Mouse (Mus musculus): ENCODE data around the gene Fam207a. TPM values are rescaled to one million over a fixed set of nuclear protein-coding genes. Genes with fewer than 3 reads are reported as not detected.

The Fam207a gene
- total and polyA plus RNA-seq, 2 experiments from 2014 or later = 32.7 to 47.1 TPM

- Histone ChIP-seq H3K27me3 (ENCODE audit: insufficient read depth, low read length) (no peaks in the 10 kb centered on the region), H3K9ac (replicated peaks; ENCODE audit: low read length, poor library complexity, severe bottlenecking) (no peak overlapping the region), H3K27ac (ENCODE audit: low read depth, low read length) (no peak overlapping the region), H3K36me3 (ENCODE audit: insufficient read depth, low read length) (no peaks in the 10 kb centered on the region), H3K4me3 (ENCODE audit: low read depth, low read length) (no peak overlapping the region), H3K4me1 (ENCODE audit: insufficient read depth, low read length) (no peaks in the 10 kb centered on the region), H3K4me2 (ENCODE audit: low read depth, low read length, poor library complexity, severe bottlenecking) (no peak overlapping the region), H3K9me3 (ENCODE audit: low read length) (no peaks in the 10 kb centered on the region; the same call in 1 of the 2 replicates)
- TF ChIP-seq CTCF (IDR thresholded peaks at IDR 0.05) = no peak
- 80% methylated on average over 4 of the region's 4 CpGs for WGBS
- ATAC-seq (ENCODE audit: low FRiP score) = no peak
- DNase-seq (ENCODE audit: low spot score) = no peak
Observed at GRCm38 (mm10) chr10:77442250-77442649, 73.3 kb downstream of the Fam207a start.

GRCm38 (mm10) chr10:77441812-77442211 is 73.8 kb downstream of the Fam207a start:
- no peaks in the 10 kb centered on the region for H3K36me3 ChIP-seq (ENCODE audit: insufficient read depth, low read length)
- WGBS = 87% methylated on average over 3 of the region's 3 CpGs
- TF ChIP-seq CTCF (IDR thresholded peaks at IDR 0.05) = no peak

GRCm38 (mm10) chr10:77440841-77441755 is 74.5 kb downstream of the Fam207a start:
- Histone ChIP-seq H3K4me2 (ENCODE audit: low read depth, low read length, poor library complexity, severe bottlenecking) (no peak overlapping the region), H3K27ac (ENCODE audit: low read depth, low read length) (no peak overlapping the region), H3K27me3 (ENCODE audit: insufficient read depth, low read length) (no peaks in the 10 kb centered on the region), H3K36me3 (ENCODE audit: insufficient read depth, low read length) (no peaks in the 10 kb centered on the region), H3K4me3 (ENCODE audit: low read depth, low read length) (no peak overlapping the region), H3K4me1 (ENCODE audit: insufficient read depth, low read length) (no peaks in the 10 kb centered on the region), H3K9me3 (ENCODE audit: low read length) (no peaks in the 10 kb centered on the region; the same call in 1 of the 2 replicates), H3K9ac (replicated peaks; ENCODE audit: low read length, poor library complexity, severe bottlenecking) (no peak overlapping the region)
- WGBS = 66% methylated on average over 19 of the region's 19 CpGs
- no peak for TF ChIP-seq CTCF (IDR thresholded peaks at IDR 0.05)
- no peak for DNase-seq (ENCODE audit: low spot score)
- no peak for ATAC-seq (ENCODE audit: low FRiP score)

More at GRCm38 (mm10) chr10:77441812-77442211, 73.8 kb downstream of the Fam207a start:
- Histone ChIP-seq H3K27ac (ENCODE audit: low read depth, low read length) (no peak overlapping the region), H3K4me1 (ENCODE audit: insufficient read depth, low read length) (no peaks in the 10 kb centered on the region), H3K27me3 (ENCODE audit: insufficient read depth, low read length) (no peaks in the 10 kb centered on the region), H3K9ac (replicated peaks; ENCODE audit: low read length, poor library complexity, severe bottlenecking) (no peak overlapping the region), H3K4me2 (ENCODE audit: low read depth, low read length, poor library complexity, severe bottlenecking) (no peak overlapping the region), H3K4me3 (ENCODE audit: low read depth, low read length) (no peak overlapping the region), H3K9me3 (ENCODE audit: low read length) (no peaks in the 10 kb centered on the region; the same call in 1 of the 2 replicates)
- DNase-seq (ENCODE audit: low spot score) (no peak), ATAC-seq (ENCODE audit: low FRiP score) (no peak)

DNA sequence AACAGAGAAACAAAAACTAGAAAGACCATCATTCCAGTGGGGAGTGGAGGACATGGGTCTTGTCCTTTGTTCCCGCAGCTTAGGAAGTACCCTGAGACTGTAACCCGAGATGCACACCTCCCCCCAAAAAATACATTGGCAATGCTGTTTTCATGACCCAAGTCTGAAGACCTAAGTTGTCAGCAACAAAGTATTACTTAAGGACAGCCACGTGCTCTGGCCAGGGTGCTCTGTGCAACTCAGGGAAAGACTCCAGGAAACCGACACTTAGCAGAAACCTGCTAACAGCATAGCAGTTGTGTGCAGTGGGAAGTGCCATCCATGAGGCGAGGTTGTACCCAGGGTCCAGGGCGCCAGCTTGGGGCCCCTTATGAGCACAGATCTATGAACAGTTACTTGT is 75.3 kb downstream of the Fam207a start:
- no peaks in the 10 kb centered on the region for H3K36me3 ChIP-seq (ENCODE audit: insufficient read depth, low read length)
- DNase-seq (ENCODE audit: low spot score) (no peak), ATAC-seq (ENCODE audit: low FRiP score) (no peak)
- WGBS = 64% methylated on average over 6 of the region's 6 CpGs
- no peaks in the 10 kb centered on the region; the same call in 1 of the 2 replicates for H3K9me3 ChIP-seq (ENCODE audit: low read length)
- no peak overlapping the region for H3K9ac ChIP-seq (replicated peaks; ENCODE audit: low read length, poor library complexity, severe bottlenecking)
- no peaks in the 10 kb centered on the region for H3K27me3 ChIP-seq (ENCODE audit: insufficient read depth, low read length)
- no peak overlapping the region for H3K4me3 ChIP-seq (ENCODE audit: low read depth, low read length)
- H3K27ac ChIP-seq (ENCODE audit: low read depth, low read length) = no peak overlapping the region
- H3K4me1 ChIP-seq (ENCODE audit: insufficient read depth, low read length) = no peaks in the 10 kb centered on the region
- no peak overlapping the region for H3K4me2 ChIP-seq (ENCODE audit: low read depth, low read length, poor library complexity, severe bottlenecking)
- TF ChIP-seq CTCF (IDR thresholded peaks at IDR 0.05) = no peak

- no peaks in the 10 kb centered on the region for H3K4me1 ChIP-seq (ENCODE audit: insufficient read depth, low read length)
- ATAC-seq (ENCODE audit: low FRiP score) (no peak), DNase-seq (ENCODE audit: low spot score) (no peak)
- H3K9me3 ChIP-seq (ENCODE audit: low read length) = no peaks in the 10 kb centered on the region
- no peak overlapping the region for H3K27ac ChIP-seq (ENCODE audit: low read depth, low read length)
- TF ChIP-seq CTCF (IDR thresholded peaks at IDR 0.05) = no peak
- H3K36me3 ChIP-seq (ENCODE audit: insufficient read depth, low read length) = no peaks in the 10 kb centered on the region
- H3K27me3 ChIP-seq (ENCODE audit: insufficient read depth, low read length) = no peaks in the 10 kb centered on the region
- whole genome bisulfite sequencing = 90% methylated on average over 3 of the region's 3 CpGs
- H3K4me2 ChIP-seq (ENCODE audit: low read depth, low read length, poor library complexity, severe bottlenecking) = no peak overlapping the region
- no peak overlapping the region for H3K4me3 ChIP-seq (ENCODE audit: low read depth, low read length)
- no peak overlapping the region for H3K9ac ChIP-seq (replicated peaks; ENCODE audit: low read length, poor library complexity, severe bottlenecking)
Observed at GRCm38 (mm10) chr10:77439026-77439425, 76.6 kb downstream of the Fam207a start.

GRCm38 (mm10) chr10:77438021-77438420 is 77.6 kb downstream of the Fam207a start:
- 76% methylated on average over 1 of the region's 1 CpGs for WGBS
- H3K9me3 ChIP-seq (ENCODE audit: low read length) = no peaks in the 10 kb centered on the region
- H3K4me1 ChIP-seq (ENCODE audit: insufficient read depth, low read length) = no peaks in the 10 kb centered on the region
- no peak overlapping the region for H3K4me2 ChIP-seq (ENCODE audit: low read depth, low read length, poor library complexity, severe bottlenecking)
- no peak overlapping the region for H3K4me3 ChIP-seq (ENCODE audit: low read depth, low read length)
- ATAC-seq (ENCODE audit: low FRiP score) (no peak), DNase-seq (ENCODE audit: low spot score) (no peak)
- no peak overlapping the region for H3K27ac ChIP-seq (ENCODE audit: low read depth, low read length)
- H3K36me3 ChIP-seq (ENCODE audit: insufficient read depth, low read length) = no peaks in the 10 kb centered on the region
- H3K27me3 ChIP-seq (ENCODE audit: insufficient read depth, low read length) = no peaks in the 10 kb centered on the region
- H3K9ac ChIP-seq (replicated peaks; ENCODE audit: low read length, poor library complexity, severe bottlenecking) = no peak overlapping the region
- TF ChIP-seq CTCF (IDR thresholded peaks at IDR 0.05) = no peak

Other genes with a start within 250 kb of the Fam207a start
- 50.4 and 53.8 TPM in 2 replicates for gene Adarb1, start 97.5 kb downstream of the Fam207a start, total RNA-seq (2014; rRNA removed)
- 15.3 and 16.1 TPM in 2 replicates for gene Adarb1, start 97.5 kb downstream of the Fam207a start, polyA plus RNA-seq (2015; fragmentation: Nextera tagmentation; extraction: Ambion mirVana)
- 0.55 and 1.7 TPM in 2 replicates for gene Itgb2, start 14.5 kb upstream of the Fam207a start, total RNA-seq (2014; rRNA removed)
- gene Itgb2, start 14.5 kb upstream of the Fam207a start, polyA plus RNA-seq (2015; fragmentation: Nextera tagmentation; extraction: Ambion mirVana) = 0.69 and 1.2 TPM in 2 replicates
- gene Pttg1ip, start 65.9 kb upstream of the Fam207a start, total RNA-seq (2014; rRNA removed) = 87.2 and 116 TPM in 2 replicates
- 74.7 and 79.0 TPM in 2 replicates for gene Pttg1ip, start 65.9 kb upstream of the Fam207a start, polyA plus RNA-seq (2015; fragmentation: Nextera tagmentation; extraction: Ambion mirVana)
- gene Sumo3, start 90.3 kb upstream of the Fam207a start, total RNA-seq (2014; rRNA removed) = 167 and 306 TPM in 2 replicates
- 385 and 389 TPM in 2 replicates for gene Sumo3, start 90.3 kb upstream of the Fam207a start, polyA plus RNA-seq (2015; fragmentation: Nextera tagmentation; extraction: Ambion mirVana)
- not detected in 2 replicates for gene Gm49325, start 90.4 kb upstream of the Fam207a start, total RNA-seq (2014; rRNA removed)
- 6.9 and 10.5 TPM in 2 replicates for gene Gm49325, start 90.4 kb upstream of the Fam207a start, polyA plus RNA-seq (2015; fragmentation: Nextera tagmentation; extraction: Ambion mirVana)
- 39.3 and 41.8 TPM in 2 replicates for gene Ube2g2, start 106.5 kb upstream of the Fam207a start, total RNA-seq (2014; rRNA removed)
- 67.2 and 70.6 TPM in 2 replicates for gene Ube2g2, start 106.5 kb upstream of the Fam207a start, polyA plus RNA-seq (2015; fragmentation: Nextera tagmentation; extraction: Ambion mirVana)
- 0.66 and 1.5 TPM in 2 replicates for gene Tspear, start 170.8 kb upstream of the Fam207a start, total RNA-seq (2014; rRNA removed)
- 0.63 and 1.3 TPM in 2 replicates for gene Tspear, start 170.8 kb upstream of the Fam207a start, polyA plus RNA-seq (2015; fragmentation: Nextera tagmentation; extraction: Ambion mirVana)
- gene Gm19402, start 175.0 kb upstream of the Fam207a start, total RNA-seq (2014; rRNA removed) = not detected in 2 replicates
- not detected in 2 replicates for gene Gm19402, start 175.0 kb upstream of the Fam207a start, polyA plus RNA-seq (2015; fragmentation: Nextera tagmentation; extraction: Ambion mirVana)
- not detected in 2 replicates for gene Gm9508, start 181.4 kb upstream of the Fam207a start, total RNA-seq (2014; rRNA removed)
- not detected in 2 replicates for gene Gm9508, start 181.4 kb upstream of the Fam207a start, polyA plus RNA-seq (2015; fragmentation: Nextera tagmentation; extraction: Ambion mirVana)
- gene Gm10272, start 190.8 kb upstream of the Fam207a start, total RNA-seq (2014; rRNA removed) = not detected in 2 replicates
- not detected in 2 replicates for gene Gm10272, start 190.8 kb upstream of the Fam207a start, polyA plus RNA-seq (2015; fragmentation: Nextera tagmentation; extraction: Ambion mirVana)
- gene Gm10024, start 195.7 kb upstream of the Fam207a start, total RNA-seq (2014; rRNA removed) = not detected in 2 replicates
- not detected in 2 replicates for gene Gm10024, start 195.7 kb upstream of the Fam207a start, polyA plus RNA-seq (2015; fragmentation: Nextera tagmentation; extraction: Ambion mirVana)
- not detected in 2 replicates for gene Gm10142, start 200.0 kb upstream of the Fam207a start, total RNA-seq (2014; rRNA removed)
- gene Gm10142, start 200.0 kb upstream of the Fam207a start, polyA plus RNA-seq (2015; fragmentation: Nextera tagmentation; extraction: Ambion mirVana) = not detected in 2 replicates
- gene Krtap12-1, start 204.8 kb upstream of the Fam207a start, total RNA-seq (2014; rRNA removed) = not detected in 2 replicates
- gene Krtap12-1, start 204.8 kb upstream of the Fam207a start, polyA plus RNA-seq (2015; fragmentation: Nextera tagmentation; extraction: Ambion mirVana) = not detected in 2 replicates
- gene Gm10100, start 210.7 kb upstream of the Fam207a start, total RNA-seq (2014; rRNA removed) = not detected in 2 replicates
- gene Gm10100, start 210.7 kb upstream of the Fam207a start, polyA plus RNA-seq (2015; fragmentation: Nextera tagmentation; extraction: Ambion mirVana) = not detected in 2 replicates
- not detected in 2 replicates for gene Gm18596, start 226.9 kb upstream of the Fam207a start, total RNA-seq (2014; rRNA removed)
- gene Gm18596, start 226.9 kb upstream of the Fam207a start, polyA plus RNA-seq (2015; fragmentation: Nextera tagmentation; extraction: Ambion mirVana) = not detected in 2 replicates
- not detected in 2 replicates for gene Gm9736, start 235.6 kb upstream of the Fam207a start, total RNA-seq (2014; rRNA removed)
- not detected in 2 replicates for gene Gm9736, start 235.6 kb upstream of the Fam207a start, polyA plus RNA-seq (2015; fragmentation: Nextera tagmentation; extraction: Ambion mirVana)
- not detected in 2 replicates for gene Gm3233, start 243.9 kb upstream of the Fam207a start, total RNA-seq (2014; rRNA removed)
- gene Gm3233, start 243.9 kb upstream of the Fam207a start, polyA plus RNA-seq (2015; fragmentation: Nextera tagmentation; extraction: Ambion mirVana) = not detected in 2 replicates

All from midbrain, postnatal 0 days (tissue).